Mouse (Mus musculus) hindbrain, postnatal 0 days (tissue): Measurements from ENCODE around the gene Btbd1. TPM values are rescaled to one million over a fixed set of nuclear protein-coding genes. Genes with fewer than 3 reads are reported as not detected.

Experiments
- ATAC-seq: fragments of 200-750 bp; cut with Nextera tagmentation; 2 replicates; pipeline ENCODE4 v1.8.0; 2017; ENCODE audit warnings: mild to moderate bottlenecking, moderate TSS enrichment, moderate library complexity
- DNase-seq: peaks from one replicate; pipeline ENCODE4 v3.0.0-alpha.2; 2015; ENCODE audit warnings: low spot score
- H3K27ac ChIP-seq: fragments of 300-500 bp; sonication (generic); 2 replicates; pipeline ENCODE4 v1.5.1; 2014; ENCODE audit warnings: mild to moderate bottlenecking
- H3K27me3 ChIP-seq: fragments of 300-500 bp; sonication (generic); 2 replicates; pipeline ENCODE4 v1.6.1; 2014; ENCODE audit warnings: low read length, mixed read lengths; ENCODE audit not compliant: insufficient read depth
- H3K36me3 ChIP-seq: fragments of 300-500 bp; sonication (generic); 2 replicates; pipeline ENCODE4 v1.6.1; 2014; ENCODE audit warnings: low read length, mixed read lengths; ENCODE audit not compliant: insufficient read depth
- H3K4me1 ChIP-seq: fragments of 300-500 bp; sonication (generic); 2 replicates; pipeline ENCODE4 v1.6.1; 2014; ENCODE audit warnings: antibody characterized with exemption, low read length, mixed read lengths; ENCODE audit not compliant: insufficient read depth
- H3K4me2 ChIP-seq: fragments of 300-500 bp; sonication (generic); 2 replicates; pipeline ENCODE4 v1.6.1; 2014; ENCODE audit warnings: low read depth, mild to moderate bottlenecking, low read length, moderate library complexity, mixed read lengths
- H3K4me3 ChIP-seq: fragments of 300-500 bp; sonication (generic); 2 replicates; pipeline ENCODE4 v1.5.1; 2014; ENCODE audit warnings: low read length
- H3K9ac ChIP-seq: fragments of 300-500 bp; sonication (generic); replicated peaks from 2 replicates; pipeline ENCODE4 v1.6.1; 2014; ENCODE audit warnings: mild to moderate bottlenecking, low read length, moderate library complexity, mixed read lengths
- H3K9me3 ChIP-seq: fragments of 300-500 bp; sonication (generic); 2 replicates; pipeline ENCODE4 v1.6.1; 2016; ENCODE audit warnings: low read length, mixed read lengths
- CTCF ChIP-seq: IDR thresholded peaks from 2 replicates; pipeline ENCODE4 v1.5.1; 2016; ENCODE audit warnings: antibody characterized with exemption, control low read depth, low read depth
- WGBS: fragments of 180-500 bp; shearing (Covaris S2); extraction: QIAGEN DNeasy Blood & Tissue Kit; methylation state at CpG from one replicate; pipeline ENCODE4 v1.1.7; 2014; 5-methylcytosine and 5-hydroxymethylcytosine counted together
- polyA plus RNA-seq: library from polyadenylated mRNA; unstranded; fragments of >200 nt; fragmentation: Nextera tagmentation; extraction: Ambion mirVana; gene quantifications from 2 replicates; pipeline ENCODE4 v1.2.1, GENCODE M21; 2015
- total RNA-seq: library from RNA; depleted of rRNA; stranded (reverse); fragments of >200 nt; gene quantifications from 2 replicates; pipeline ENCODE4 v1.2.3, GENCODE M21; 2014

The Btbd1 gene
- total and polyA plus RNA-seq, 2 experiments from 2014 or later, result 86.8 to 93.0 TPM

- 13% methylated on average over 3 of the region's 3 CpGs for WGBS
- no peak overlapping the region for H3K4me3 ChIP-seq
- no peaks in the 10 kb centered on the region for H3K27me3 ChIP-seq
- peaks cover 25% of the 10 kb centered on the region for H3K4me1 ChIP-seq
- H3K9me3 ChIP-seq, result no peaks in the 10 kb centered on the region
- no peak overlapping the region for H3K27ac ChIP-seq
- ATAC-seq (no peak), DNase-seq (peak; percentile 31)
- no peak for TF ChIP-seq CTCF
- H3K36me3 ChIP-seq, result no peaks in the 10 kb centered on the region
- no peak overlapping the region for H3K9ac ChIP-seq
- peak overlapping the region; percentile 81 for H3K4me2 ChIP-seq
Measured at GRCm38 (mm10) chr7:81825381-81825780, 3.9 kb downstream of the Btbd1 start.

GRCm38 (mm10) chr7:81824906-81825305 lies 4.3 kb downstream of the Btbd1 start:
- Histone ChIP-seq H3K36me3 (no peaks in the 10 kb centered on the region), H3K4me2 (peak overlapping the region; percentile 81; the same call in 1 of the 2 replicates), H3K4me3 (no peak overlapping the region), H3K9ac (no peak overlapping the region), H3K9me3 (no peaks in the 10 kb centered on the region), H3K27me3 (no peaks in the 10 kb centered on the region), H3K4me1 (peaks cover 25% of the 10 kb centered on the region), H3K27ac (no peak overlapping the region)
- WGBS, result 65% methylated on average over 3 of the region's 3 CpGs
- DNase-seq, result no peak
- TF ChIP-seq CTCF, result no peak
- no peak for ATAC-seq

- DNase-seq (no peak), ATAC-seq (no peak)
- Histone ChIP-seq H3K4me2 (no peak overlapping the region), H3K27me3 (no peaks in the 10 kb centered on the region), H3K9me3 (no peaks in the 10 kb centered on the region), H3K4me3 (no peak overlapping the region), H3K27ac (no peak overlapping the region), H3K36me3 (no peaks in the 10 kb centered on the region), H3K9ac (no peak overlapping the region), H3K4me1 (no peaks in the 10 kb centered on the region)
- 71% methylated on average over 5 of the region's 5 CpGs for WGBS
- no peak for TF ChIP-seq CTCF
Measured at GRCm38 (mm10) chr7:81806067-81806466, 23.2 kb downstream of the Btbd1 start.

GRCm38 (mm10) chr7:81789095-81789757 lies 40.0 kb downstream of the Btbd1 start, which contains the start of gene 3110040N11Rik:
Gene 3110040N11Rik (minus strand): TSS chr7:81789478.
- TF ChIP-seq CTCF, result peak; percentile 85
- H3K9me3 ChIP-seq, result no peaks in the 10 kb centered on the region
- DNase-seq (peak; percentile 97), ATAC-seq (peak; percentile 96)
- peaks cover 9% of the 10 kb centered on the region; the same call in 1 of the 2 replicates for H3K36me3 ChIP-seq
- peaks cover 4% of the 10 kb centered on the region; the same call in 1 of the 2 replicates for H3K4me1 ChIP-seq
- H3K4me2 ChIP-seq, result peak within 1 kb of the TSS; percentile 88
- H3K27me3 ChIP-seq, result no peaks in the 10 kb centered on the region
- H3K4me3 ChIP-seq, result peak within 1 kb of the TSS; percentile 55
- peak within 1 kb of the TSS; percentile 80 for H3K9ac ChIP-seq
- peak within 1 kb of the TSS; percentile 99 for H3K27ac ChIP-seq
- WGBS, result under 1% methylated on average over 38 of the region's 38 CpGs

GRCm38 (mm10) chr7:81788536-81788935 lies 40.7 kb downstream of the Btbd1 start:
- 8% methylated on average over 5 of the region's 5 CpGs for WGBS
- H3K9ac ChIP-seq, result peak overlapping the region; percentile 80
- no peaks in the 10 kb centered on the region for H3K9me3 ChIP-seq
- no peak for TF ChIP-seq CTCF
- H3K4me2 ChIP-seq, result peak overlapping the region; percentile 88
- H3K27ac ChIP-seq, result peak overlapping the region; percentile 99
- peaks cover 4% of the 10 kb centered on the region; the same call in 1 of the 2 replicates for H3K4me1 ChIP-seq
- H3K36me3 ChIP-seq, result peaks cover 5% of the 10 kb centered on the region; the same call in 1 of the 2 replicates
- ATAC-seq (peak; percentile 30; the same call in 1 of the 2 replicates), DNase-seq (peak; percentile 40)
- no peaks in the 10 kb centered on the region for H3K27me3 ChIP-seq
- H3K4me3 ChIP-seq, result peak overlapping the region; percentile 55

- Histone ChIP-seq H3K4me1 (no peaks in the 10 kb centered on the region), H3K9me3 (0 out of 2 replicates have a peak, but pooled peaks cover 6% of the 10 kb centered on the region), H3K4me2 (no peak overlapping the region), H3K4me3 (no peak overlapping the region), H3K36me3 (peaks cover 24% of the 10 kb centered on the region), H3K27ac (no peak overlapping the region), H3K27me3 (no peaks in the 10 kb centered on the region), H3K9ac (no peak overlapping the region)
- TF ChIP-seq CTCF, result peak; percentile 71
- ATAC-seq (0 out of 2 replicates have a peak, but pooled peaks have one; percentile 32), DNase-seq (peak; percentile 48)
- WGBS, result 68% methylated on average over 10 of the region's 10 CpGs
Measured at GRCm38 (mm10) chr7:81777667-81778218, 51.5 kb downstream of the Btbd1 start.
